Mouse (Mus musculus): ENCODE results near the gene Adora3. TPM values are rescaled to one million over a fixed set of nuclear protein-coding genes. Genes with fewer than 3 reads are reported as not detected.

The Adora3 gene
- polyA plus RNA-seq, 1 experiment from 2014 or later: 0.24 TPM

GRCm38 (mm10) chr3:105928195-105928569, 57.5 kb downstream of the Adora3 start:
- H3K27ac ChIP-seq: no peak overlapping the region
- WGBS: 90% methylated on average over 3 of the region's 3 CpGs
- no peaks in the 10 kb centered on the region for H3K9me3 ChIP-seq
- no peaks in the 10 kb centered on the region for H3K36me3 ChIP-seq
- H3K4me3 ChIP-seq (replicated peaks): no peak overlapping the region
- no peak for ATAC-seq
- no peak overlapping the region for H3K4me2 ChIP-seq (replicated peaks)
- no peaks in the 10 kb centered on the region for H3K27me3 ChIP-seq
- no peaks in the 10 kb centered on the region for H3K4me1 ChIP-seq (replicated peaks)
- H3K9ac ChIP-seq (replicated peaks): no peak overlapping the region

- no peak overlapping the region for H3K27ac ChIP-seq
- ATAC-seq: no peak
- no peaks in the 10 kb centered on the region for H3K36me3 ChIP-seq
- WGBS: 87% methylated on average over 6 of the region's 6 CpGs
- H3K9me3 ChIP-seq: no peaks in the 10 kb centered on the region
- H3K9ac ChIP-seq (replicated peaks): no peak overlapping the region
- H3K4me3 ChIP-seq (replicated peaks): no peak overlapping the region
- H3K27me3 ChIP-seq: no peaks in the 10 kb centered on the region
- H3K4me1 ChIP-seq (replicated peaks): no peaks in the 10 kb centered on the region
- H3K4me2 ChIP-seq (replicated peaks): no peak overlapping the region
Measured at GRCm38 (mm10) chr3:105928781-105929180, 58.1 kb downstream of the Adora3 start.

DNA sequence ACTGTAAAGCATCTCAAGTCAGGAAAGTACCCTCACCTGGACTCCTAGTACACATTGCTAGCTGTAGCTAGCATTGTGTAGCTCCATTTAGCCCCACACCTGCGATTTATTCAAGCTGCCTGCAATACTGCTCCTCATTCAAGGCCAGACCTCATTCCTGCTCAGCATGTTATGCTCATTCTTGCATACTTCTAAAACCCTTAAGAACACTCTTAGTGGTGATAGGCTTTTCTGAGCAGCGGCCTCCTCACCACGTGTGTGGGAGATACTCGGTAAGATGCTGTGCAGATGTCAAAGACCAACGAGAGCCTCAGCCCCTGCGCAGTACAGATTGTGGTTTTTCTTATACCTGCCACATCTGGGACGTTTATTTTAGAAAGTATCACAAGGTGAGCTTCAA, 59.2 kb downstream of the Adora3 start:
- WGBS: 88% methylated on average over 7 of the region's 7 CpGs

GRCm38 (mm10) chr3:105931095-105931494, 60.4 kb downstream of the Adora3 start:
- Histone ChIP-seq H3K9me3 (no peaks in the 10 kb centered on the region), H3K4me2 (replicated peaks) (no peak overlapping the region), H3K27ac (no peak overlapping the region), H3K9ac (replicated peaks) (no peak overlapping the region), H3K36me3 (no peaks in the 10 kb centered on the region), H3K27me3 (no peaks in the 10 kb centered on the region), H3K4me1 (replicated peaks) (no peaks in the 10 kb centered on the region), H3K4me3 (replicated peaks) (no peak overlapping the region)
- no peak for ATAC-seq
- 97% methylated on average over 2 of the region's 2 CpGs for WGBS

More for the DNA sequence above, 59.2 kb downstream of the Adora3 start:
- no peak for ATAC-seq
- Histone ChIP-seq H3K4me1 (replicated peaks) (no peaks in the 10 kb centered on the region), H3K4me3 (replicated peaks) (no peak overlapping the region), H3K27ac (no peak overlapping the region), H3K27me3 (no peaks in the 10 kb centered on the region), H3K4me2 (replicated peaks) (no peak overlapping the region), H3K9ac (replicated peaks) (no peak overlapping the region), H3K36me3 (no peaks in the 10 kb centered on the region), H3K9me3 (no peaks in the 10 kb centered on the region)

DNA sequence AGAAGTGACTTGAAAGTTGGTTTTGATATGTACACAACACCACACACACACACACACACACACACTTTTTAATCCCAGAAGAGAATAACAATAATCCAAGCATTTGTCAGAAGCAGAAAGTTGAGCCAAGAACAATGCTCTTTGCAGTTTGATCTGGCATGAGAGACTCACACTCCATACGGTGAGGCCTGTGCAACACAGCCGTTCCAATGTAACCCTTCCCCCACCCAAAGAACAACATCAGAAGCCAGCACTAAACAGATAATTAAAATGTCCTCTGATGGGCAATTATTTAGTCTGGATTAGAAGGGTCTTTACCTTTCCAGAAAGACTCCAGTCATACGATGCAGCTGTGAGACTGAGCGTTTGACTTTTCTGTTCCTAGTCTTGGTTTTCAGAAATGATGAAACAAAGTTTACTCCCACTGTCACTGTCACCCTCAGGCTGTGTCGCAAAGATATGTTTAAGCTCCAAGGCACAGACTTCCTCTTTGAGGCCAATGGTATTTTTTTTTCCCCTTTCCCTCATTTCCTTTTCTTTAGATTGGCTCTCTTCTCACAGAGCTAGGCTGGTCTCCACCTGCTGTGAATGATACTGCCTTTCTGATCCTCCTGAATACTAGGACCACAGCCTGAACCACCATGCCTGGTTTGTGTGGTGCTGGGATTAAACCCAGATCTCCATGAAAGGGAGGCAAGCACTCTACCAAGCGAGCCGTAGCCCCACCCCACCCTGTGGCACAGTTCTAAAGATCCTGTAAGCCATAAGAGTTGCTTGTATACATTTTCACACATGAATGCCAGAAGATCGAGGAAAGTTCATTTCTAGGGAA, 61.8 kb downstream of the Adora3 start, which contains the start of gene I830077J02Rik:
Gene I830077J02Rik (minus strand): TSS at position 425 of the 832 bp plus-strand sequence.
- H3K36me3 ChIP-seq: 0 out of 2 replicates have a peak, but pooled peaks cover 6% of the 10 kb centered on the region
- no peak within 1 kb of the TSS for H3K27ac ChIP-seq
- H3K9ac ChIP-seq (replicated peaks): no peak within 1 kb of the TSS
- no peak within 1 kb of the TSS for H3K4me2 ChIP-seq (replicated peaks)
- ATAC-seq: no peak
- WGBS: 91% methylated on average over 8 of the region's 8 CpGs
- H3K4me1 ChIP-seq (replicated peaks): no peaks in the 10 kb centered on the region
- H3K27me3 ChIP-seq: no peaks in the 10 kb centered on the region
- H3K9me3 ChIP-seq: no peaks in the 10 kb centered on the region
- H3K4me3 ChIP-seq (replicated peaks): no peak within 1 kb of the TSS

GRCm38 (mm10) chr3:105933926-105934325, 63.3 kb downstream of the Adora3 start:
- Histone ChIP-seq H3K36me3 (0 out of 2 replicates have a peak, but pooled peaks cover 11% of the 10 kb centered on the region), H3K27me3 (no peaks in the 10 kb centered on the region), H3K4me2 (replicated peaks) (no peak overlapping the region), H3K9me3 (no peaks in the 10 kb centered on the region), H3K27ac (no peak overlapping the region), H3K4me1 (replicated peaks) (no peaks in the 10 kb centered on the region), H3K9ac (replicated peaks) (no peak overlapping the region), H3K4me3 (replicated peaks) (no peak overlapping the region)
- no peak for ATAC-seq
- WGBS: 95% methylated on average over 6 of the region's 6 CpGs

GRCm38 (mm10) chr3:105935033-105935432, 64.4 kb downstream of the Adora3 start:
- Histone ChIP-seq H3K27me3 (no peaks in the 10 kb centered on the region), H3K4me3 (replicated peaks) (no peak overlapping the region), H3K36me3 (peaks cover 14% of the 10 kb centered on the region), H3K9ac (replicated peaks) (no peak overlapping the region), H3K4me1 (replicated peaks) (no peaks in the 10 kb centered on the region), H3K27ac (no peak overlapping the region), H3K9me3 (no peaks in the 10 kb centered on the region), H3K4me2 (replicated peaks) (no peak overlapping the region)
- WGBS: 88% methylated on average over 5 of the region's 5 CpGs
- ATAC-seq: no peak

GRCm38 (mm10) chr3:105936111-105936510, 65.5 kb downstream of the Adora3 start:
- no peak overlapping the region for H3K27ac ChIP-seq
- 99% methylated on average over 4 of the region's 4 CpGs for WGBS
- H3K9me3 ChIP-seq: no peaks in the 10 kb centered on the region
- H3K4me2 ChIP-seq (replicated peaks): no peak overlapping the region
- H3K9ac ChIP-seq (replicated peaks): no peak overlapping the region
- H3K4me1 ChIP-seq (replicated peaks): no peaks in the 10 kb centered on the region
- no peaks in the 10 kb centered on the region for H3K27me3 ChIP-seq
- H3K36me3 ChIP-seq: peaks cover 25% of the 10 kb centered on the region
- H3K4me3 ChIP-seq (replicated peaks): no peak overlapping the region
- no peak for ATAC-seq

DNA sequence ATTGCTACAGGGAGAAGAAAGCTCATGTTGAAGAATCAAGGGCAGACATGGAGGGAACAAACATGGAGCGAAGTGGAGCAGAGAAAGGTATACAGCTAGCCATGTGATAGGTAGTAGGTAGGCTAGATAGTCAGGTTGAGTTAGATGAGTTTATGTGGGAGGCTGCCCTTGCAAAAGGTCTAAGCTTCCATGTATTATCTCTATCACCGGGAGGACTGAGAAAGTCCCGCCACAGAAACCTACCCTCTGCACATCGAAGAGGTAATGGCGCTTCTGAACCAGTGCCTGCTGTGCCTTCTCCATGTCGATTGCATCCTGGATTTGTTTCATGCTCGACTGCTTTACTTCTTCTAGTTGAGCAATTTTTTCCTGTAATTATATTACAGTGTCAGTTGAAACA, 80.7 kb downstream of the Adora3 start:
- Histone ChIP-seq H3K9me3 (no peaks in the 10 kb centered on the region), H3K4me3 (replicated peaks) (no peak overlapping the region), H3K4me1 (replicated peaks) (peaks cover 4% of the 10 kb centered on the region), H3K9ac (replicated peaks) (no peak overlapping the region), H3K36me3 (peaks cover 67% of the 10 kb centered on the region), H3K27me3 (no peaks in the 10 kb centered on the region), H3K27ac (no peak overlapping the region), H3K4me2 (replicated peaks) (no peak overlapping the region)
- 94% methylated on average over 7 of the region's 7 CpGs for WGBS
- no peak for ATAC-seq

DNA sequence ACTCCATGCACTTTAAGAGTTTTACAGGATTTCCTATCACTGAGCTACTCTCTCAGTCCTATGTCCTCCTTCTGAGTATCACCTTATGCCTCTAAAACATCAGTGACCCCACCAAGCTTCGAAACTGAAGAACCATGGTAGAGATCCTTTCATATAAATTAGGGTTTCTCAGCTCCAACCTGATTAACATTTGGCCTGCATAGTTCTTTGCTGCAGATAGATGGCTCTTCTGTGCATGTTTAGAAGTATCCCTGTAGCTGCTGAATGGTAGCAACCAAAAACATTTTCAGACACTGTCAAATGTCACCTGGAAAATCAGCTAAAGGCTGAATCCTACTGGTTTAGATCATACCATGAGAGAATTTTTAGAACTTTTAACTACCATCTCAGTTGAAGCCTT, 86.6 kb downstream of the Adora3 start:
- WGBS: 98% methylated on average over 1 of the region's 1 CpGs
- Histone ChIP-seq H3K36me3 (peaks cover 35% of the 10 kb centered on the region), H3K9me3 (no peaks in the 10 kb centered on the region), H3K9ac (replicated peaks) (0 out of 2 replicates have a peak overlapping the region, but pooled peaks have one; percentile 24), H3K27me3 (no peaks in the 10 kb centered on the region), H3K4me2 (replicated peaks) (peak overlapping the region; percentile 69; the same call in 1 of the 2 replicates), H3K27ac (no peak overlapping the region), H3K4me3 (replicated peaks) (0 out of 2 replicates have a peak overlapping the region, but pooled peaks have one; percentile 8), H3K4me1 (replicated peaks) (peaks cover 41% of the 10 kb centered on the region)
- no peak for ATAC-seq

DNA sequence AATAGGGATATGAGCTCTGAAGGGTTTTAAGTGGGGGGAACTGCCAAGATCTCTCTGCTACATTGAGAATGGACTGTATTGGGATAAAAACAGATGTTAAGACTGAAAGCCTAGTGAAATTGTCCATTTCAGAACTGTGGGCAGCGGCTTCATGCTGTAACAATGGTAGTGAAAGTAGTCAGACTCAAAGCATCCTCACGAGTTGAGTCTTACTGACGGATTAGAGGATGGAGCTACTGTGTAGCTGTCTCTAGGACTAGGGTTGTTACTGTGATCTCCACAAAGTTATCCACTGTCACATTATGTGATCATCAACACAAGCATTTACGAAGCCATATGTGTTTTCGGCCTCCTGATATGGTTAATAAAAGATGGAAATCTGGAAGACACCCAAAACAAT, 87.5 kb downstream of the Adora3 start:
- Histone ChIP-seq H3K9ac (replicated peaks) (peak overlapping the region; percentile 97), H3K9me3 (no peaks in the 10 kb centered on the region), H3K27ac (no peak overlapping the region), H3K4me2 (replicated peaks) (peak overlapping the region; percentile 69), H3K27me3 (no peaks in the 10 kb centered on the region), H3K4me1 (replicated peaks) (peaks cover 41% of the 10 kb centered on the region), H3K4me3 (replicated peaks) (peak overlapping the region; percentile 94), H3K36me3 (peaks cover 35% of the 10 kb centered on the region)
- no peak for ATAC-seq
- WGBS: 38% methylated on average over 5 of the region's 5 CpGs
